Mouse (Mus musculus): ENCODE results near the gene Zc3h14. TPM values are rescaled to one million over a fixed set of nuclear protein-coding genes. Genes with fewer than 3 reads are reported as not detected.

Gene Zc3h14
- polyA plus RNA-seq, 1 experiment from 2014 or later, result 95.9 TPM

- H3K27me3 ChIP-seq (ENCODE audit: control insufficient read depth, insufficient read depth, low read length), result no peaks in the 10 kb centered on the region
- 0 out of 2 replicates have a peak, but pooled peaks cover 3% of the 10 kb centered on the region for H3K4me1 ChIP-seq (ENCODE audit: control insufficient read depth, insufficient read depth, low read length)
- 83% methylated on average over 6 of the region's 6 CpGs for WGBS
- ATAC-seq (replicated peaks; ENCODE audit: extremely low read depth, insufficient read depth, low FRiP score), result no peak
- H3K27ac ChIP-seq (ENCODE audit: low read length), result no peak overlapping the region
- no peak overlapping the region for H3K4me3 ChIP-seq (ENCODE audit: low read length)
- H3K4me2 ChIP-seq (ENCODE audit: low read depth, low read length), result no peak overlapping the region
- peaks cover 48% of the 10 kb centered on the region for H3K36me3 ChIP-seq (ENCODE audit: control insufficient read depth, insufficient read depth)
- H3K9me3 ChIP-seq (replicated peaks; ENCODE audit: control insufficient read depth, low read length), result no peaks in the 10 kb centered on the region
- H3K9ac ChIP-seq (ENCODE audit: low read length), result no peak overlapping the region
Observed at GRCm38 (mm10) chr12:98757636-98758035, 10.9 kb downstream of the Zc3h14 start.

GRCm38 (mm10) chr12:98759700-98760099 lies 12.9 kb downstream of the Zc3h14 start:
- ATAC-seq (replicated peaks; ENCODE audit: extremely low read depth, insufficient read depth, low FRiP score), result no peak

GRCm38 (mm10) chr12:98766241-98766640 lies 19.5 kb downstream of the Zc3h14 start:
- no peak overlapping the region for H3K4me3 ChIP-seq (ENCODE audit: low read length)
- WGBS, result 79% methylated on average over 2 of the region's 2 CpGs
- H3K27me3 ChIP-seq (ENCODE audit: control insufficient read depth, insufficient read depth, low read length), result no peaks in the 10 kb centered on the region
- H3K9me3 ChIP-seq (replicated peaks; ENCODE audit: control insufficient read depth, low read length), result no peaks in the 10 kb centered on the region
- peaks cover 49% of the 10 kb centered on the region for H3K36me3 ChIP-seq (ENCODE audit: control insufficient read depth, insufficient read depth)
- H3K9ac ChIP-seq (ENCODE audit: low read length), result no peak overlapping the region
- no peaks in the 10 kb centered on the region for H3K4me1 ChIP-seq (ENCODE audit: control insufficient read depth, insufficient read depth, low read length)
- no peak overlapping the region for H3K27ac ChIP-seq (ENCODE audit: low read length)
- ATAC-seq (replicated peaks; ENCODE audit: extremely low read depth, insufficient read depth, low FRiP score), result no peak
- H3K4me2 ChIP-seq (ENCODE audit: low read depth, low read length), result no peak overlapping the region

More at GRCm38 (mm10) chr12:98759700-98760099, 12.9 kb downstream of the Zc3h14 start:
- Histone ChIP-seq H3K9ac (ENCODE audit: low read length) (no peak overlapping the region), H3K4me1 (ENCODE audit: control insufficient read depth, insufficient read depth, low read length) (0 out of 2 replicates have a peak, but pooled peaks cover 3% of the 10 kb centered on the region), H3K27me3 (ENCODE audit: control insufficient read depth, insufficient read depth, low read length) (no peaks in the 10 kb centered on the region), H3K9me3 (replicated peaks; ENCODE audit: control insufficient read depth, low read length) (no peaks in the 10 kb centered on the region), H3K27ac (ENCODE audit: low read length) (no peak overlapping the region), H3K4me2 (ENCODE audit: low read depth, low read length) (no peak overlapping the region), H3K36me3 (ENCODE audit: control insufficient read depth, insufficient read depth) (peaks cover 53% of the 10 kb centered on the region), H3K4me3 (ENCODE audit: low read length) (no peak overlapping the region)
- WGBS, result 94% methylated on average over 6 of the region's 6 CpGs

GRCm38 (mm10) chr12:98777509-98777908 lies 30.7 kb downstream of the Zc3h14 start:
- no peak for ATAC-seq (replicated peaks; ENCODE audit: extremely low read depth, insufficient read depth, low FRiP score)
- 81% methylated on average over 3 of the region's 3 CpGs for WGBS
- no peak overlapping the region for H3K9ac ChIP-seq (ENCODE audit: low read length)

GRCm38 (mm10) chr12:98779148-98779547 lies 32.4 kb downstream of the Zc3h14 start:
- no peaks in the 10 kb centered on the region for H3K4me1 ChIP-seq (ENCODE audit: control insufficient read depth, insufficient read depth, low read length)
- H3K9me3 ChIP-seq (replicated peaks; ENCODE audit: control insufficient read depth, low read length), result no peaks in the 10 kb centered on the region
- WGBS, result 85% methylated on average over 4 of the region's 4 CpGs
- H3K4me3 ChIP-seq (ENCODE audit: low read length), result no peak overlapping the region
- peaks cover 51% of the 10 kb centered on the region for H3K36me3 ChIP-seq (ENCODE audit: control insufficient read depth, insufficient read depth)
- no peak overlapping the region for H3K27ac ChIP-seq (ENCODE audit: low read length)
- ATAC-seq (replicated peaks; ENCODE audit: extremely low read depth, insufficient read depth, low FRiP score), result no peak
- H3K27me3 ChIP-seq (ENCODE audit: control insufficient read depth, insufficient read depth, low read length), result no peaks in the 10 kb centered on the region
- no peak overlapping the region for H3K9ac ChIP-seq (ENCODE audit: low read length)
- no peak overlapping the region for H3K4me2 ChIP-seq (ENCODE audit: low read depth, low read length)

More at GRCm38 (mm10) chr12:98777509-98777908, 30.7 kb downstream of the Zc3h14 start:
- no peak overlapping the region for H3K27ac ChIP-seq (ENCODE audit: low read length)
- H3K4me1 ChIP-seq (ENCODE audit: control insufficient read depth, insufficient read depth, low read length), result no peaks in the 10 kb centered on the region
- no peak overlapping the region for H3K4me2 ChIP-seq (ENCODE audit: low read depth, low read length)
- no peaks in the 10 kb centered on the region for H3K9me3 ChIP-seq (replicated peaks; ENCODE audit: control insufficient read depth, low read length)
- peaks cover 51% of the 10 kb centered on the region for H3K36me3 ChIP-seq (ENCODE audit: control insufficient read depth, insufficient read depth)
- no peaks in the 10 kb centered on the region for H3K27me3 ChIP-seq (ENCODE audit: control insufficient read depth, insufficient read depth, low read length)
- no peak overlapping the region for H3K4me3 ChIP-seq (ENCODE audit: low read length)

GRCm38 (mm10) chr12:98784251-98784650 lies 37.5 kb downstream of the Zc3h14 start:
- no peaks in the 10 kb centered on the region for H3K27me3 ChIP-seq (ENCODE audit: control insufficient read depth, insufficient read depth, low read length)
- no peaks in the 10 kb centered on the region for H3K4me1 ChIP-seq (ENCODE audit: control insufficient read depth, insufficient read depth, low read length)
- no peaks in the 10 kb centered on the region for H3K9me3 ChIP-seq (replicated peaks; ENCODE audit: control insufficient read depth, low read length)
- no peak overlapping the region for H3K4me3 ChIP-seq (ENCODE audit: low read length)
- no peak overlapping the region for H3K4me2 ChIP-seq (ENCODE audit: low read depth, low read length)
- no peak overlapping the region for H3K27ac ChIP-seq (ENCODE audit: low read length)
- peaks cover 57% of the 10 kb centered on the region for H3K36me3 ChIP-seq (ENCODE audit: control insufficient read depth, insufficient read depth)
- WGBS, result 90% methylated on average over 1 of the region's 1 CpGs
- no peak for ATAC-seq (replicated peaks; ENCODE audit: extremely low read depth, insufficient read depth, low FRiP score)
- H3K9ac ChIP-seq (ENCODE audit: low read length), result no peak overlapping the region

- no peak overlapping the region for H3K4me3 ChIP-seq (ENCODE audit: low read length)
- H3K9ac ChIP-seq (ENCODE audit: low read length), result no peak overlapping the region
- no peak overlapping the region for H3K27ac ChIP-seq (ENCODE audit: low read length)
- H3K4me1 ChIP-seq (ENCODE audit: control insufficient read depth, insufficient read depth, low read length), result no peaks in the 10 kb centered on the region
- H3K27me3 ChIP-seq (ENCODE audit: control insufficient read depth, insufficient read depth, low read length), result no peaks in the 10 kb centered on the region
- ATAC-seq (replicated peaks; ENCODE audit: extremely low read depth, insufficient read depth, low FRiP score), result no peak
- 95% methylated on average over 3 of the region's 3 CpGs for WGBS
- no peaks in the 10 kb centered on the region for H3K9me3 ChIP-seq (replicated peaks; ENCODE audit: control insufficient read depth, low read length)
- H3K36me3 ChIP-seq (ENCODE audit: control insufficient read depth, insufficient read depth), result peaks cover 26% of the 10 kb centered on the region
- no peak overlapping the region for H3K4me2 ChIP-seq (ENCODE audit: low read depth, low read length)
Observed at GRCm38 (mm10) chr12:98795731-98796318, 49.1 kb downstream of the Zc3h14 start.

GRCm38 (mm10) chr12:98800334-98800733 lies 53.6 kb downstream of the Zc3h14 start:
- WGBS, result 70% methylated on average over 5 of the region's 5 CpGs
- Histone ChIP-seq H3K4me1 (ENCODE audit: control insufficient read depth, insufficient read depth, low read length) (no peaks in the 10 kb centered on the region), H3K36me3 (ENCODE audit: control insufficient read depth, insufficient read depth) (peaks cover 12% of the 10 kb centered on the region; the same call in 1 of the 2 replicates), H3K27ac (ENCODE audit: low read length) (no peak overlapping the region), H3K9me3 (replicated peaks; ENCODE audit: control insufficient read depth, low read length) (no peaks in the 10 kb centered on the region), H3K4me2 (ENCODE audit: low read depth, low read length) (no peak overlapping the region), H3K9ac (ENCODE audit: low read length) (no peak overlapping the region), H3K27me3 (ENCODE audit: control insufficient read depth, insufficient read depth, low read length) (no peaks in the 10 kb centered on the region), H3K4me3 (ENCODE audit: low read length) (no peak overlapping the region)
- no peak for ATAC-seq (replicated peaks; ENCODE audit: extremely low read depth, insufficient read depth, low FRiP score)

GRCm38 (mm10) chr12:98802245-98802644 lies 55.5 kb downstream of the Zc3h14 start:
- ATAC-seq (replicated peaks; ENCODE audit: extremely low read depth, insufficient read depth, low FRiP score), result no peak
- Histone ChIP-seq H3K27ac (ENCODE audit: low read length) (no peak overlapping the region), H3K4me3 (ENCODE audit: low read length) (no peak overlapping the region), H3K36me3 (ENCODE audit: control insufficient read depth, insufficient read depth) (0 out of 2 replicates have a peak, but pooled peaks cover 5% of the 10 kb centered on the region), H3K4me1 (ENCODE audit: control insufficient read depth, insufficient read depth, low read length) (no peaks in the 10 kb centered on the region), H3K27me3 (ENCODE audit: control insufficient read depth, insufficient read depth, low read length) (no peaks in the 10 kb centered on the region), H3K9ac (ENCODE audit: low read length) (no peak overlapping the region), H3K4me2 (ENCODE audit: low read depth, low read length) (no peak overlapping the region), H3K9me3 (replicated peaks; ENCODE audit: control insufficient read depth, low read length) (no peaks in the 10 kb centered on the region)
- WGBS, result 69% methylated on average over 3 of the region's 3 CpGs

Measured in heart, embryonic 16.5 days (tissue).